Mouse (Mus musculus): ENCODE measurements around the gene Klra7.

DNA sequence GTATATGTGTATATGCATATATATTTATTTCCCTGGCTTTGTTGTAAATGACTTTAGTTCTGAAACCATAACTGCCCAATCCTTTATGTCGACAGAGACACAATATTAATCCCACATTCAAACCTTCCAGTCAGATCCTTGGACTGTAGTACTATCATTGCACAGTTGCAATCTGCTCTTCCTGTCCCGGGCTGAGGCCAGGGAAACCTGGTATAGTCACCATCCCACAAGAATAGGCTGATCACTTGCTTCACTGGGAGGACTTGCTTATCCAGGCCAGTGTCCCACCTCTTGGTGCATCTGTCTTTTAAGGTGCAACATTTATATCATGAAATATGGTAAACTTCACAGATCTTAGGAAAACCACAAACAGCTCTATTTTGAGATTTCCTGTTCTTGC lies 4.4 kb upstream of the Klra7 start:
- TF ChIP-seq POLR2A (IDR thresholded peaks at IDR 0.05; ENCODE audit: extremely low read depth, insufficient read depth, low read length) (no peak), CTCF (IDR thresholded peaks at IDR 0.05; ENCODE audit: extremely low read depth, insufficient read depth, low read length) (no peak)

Data from cortical plate, adult 2 months (tissue).